Mouse (Mus musculus) MEL (cell line): ENCODE measurements at regions not wholly inside any gene's neighbourhood (a gene's known extent, or its start where the extent isn't known, plus 50 kb on each side); places are given as distances from the start of the nearest gene placed in this dataset.

Experiments
- CTCF ChIP-seq, 3 experiments: IDR thresholded peaks in 2 of 3; conservative IDR thresholded peaks in 1 of 3; 2 replicates each; pipeline ENCODE4 v1.5.1; 2011 to 2012; ENCODE audit warnings: low read length in 3 of 3, low read depth in 2 of 3, mild to moderate bottlenecking in 2 of 3, improper control_type of control experiment in 1 of 3, inconsistent platforms in 1 of 3, mixed read lengths in 1 of 3, moderate library complexity in 1 of 3; ENCODE audit not compliant: control insufficient read depth in 1 of 3, insufficient read depth in 1 of 3, poor library complexity in 1 of 3, severe bottlenecking in 1 of 3
- E2F4 ChIP-seq: IDR thresholded peaks from 2 replicates; pipeline ENCODE4 v1.6.1; 2011; ENCODE audit warnings: low read depth, low read length, improper control_type of control experiment, borderline replicate concordance
- EP300 ChIP-seq, 2 experiments: IDR thresholded peaks; 2 replicates each; pipeline ENCODE4 v1.6.1; 2011; ENCODE audit warnings: improper control_type of control experiment in 2 of 2, low read length in 2 of 2, low read depth in 1 of 2, mild to moderate bottlenecking in 1 of 2
- GATA1 ChIP-seq: IDR thresholded peaks from 2 replicates; pipeline ENCODE4 v1.6.1; 2011; ENCODE audit warnings: low read depth, low read length, improper control_type of control experiment
- MYB ChIP-seq: IDR thresholded peaks from 2 replicates; pipeline ENCODE4 v1.6.1; 2011; ENCODE audit warnings: mild to moderate bottlenecking, low read depth, low read length, improper control_type of control experiment
- NELFE ChIP-seq: IDR thresholded peaks from 2 replicates; pipeline ENCODE4 v1.6.1; 2011; ENCODE audit warnings: low read depth, low read length, improper control_type of control experiment
- POLR2A ChIP-seq, 2 experiments: IDR thresholded peaks; 2 replicates each; pipeline ENCODE4 v1.6.1; 2011 to 2012; ENCODE audit warnings: low read length in 2 of 2, mild to moderate bottlenecking in 2 of 2, control low read depth in 1 of 2, improper control_type of control experiment in 1 of 2, low read depth in 1 of 2, moderate library complexity in 1 of 2; ENCODE audit not compliant: control insufficient read depth in 1 of 2, insufficient read depth in 1 of 2, poor library complexity in 1 of 2
- TAL1 ChIP-seq: IDR thresholded peaks from 2 replicates; pipeline ENCODE4 v1.6.1; 2012; ENCODE audit warnings: mild to moderate bottlenecking, inconsistent platforms, low read length, moderate library complexity, mixed read lengths
- TBP ChIP-seq: IDR thresholded peaks from 2 replicates; pipeline ENCODE4 v1.8.0; 2011; ENCODE audit warnings: low read depth, low read length, improper control_type of control experiment
- USF2 ChIP-seq, 2 experiments: IDR thresholded peaks; 2 replicates each; pipeline ENCODE4 v1.6.1; 2011 to 2012; ENCODE audit warnings: improper control_type of control experiment in 2 of 2, low read length in 2 of 2, borderline replicate concordance in 1 of 2, inconsistent platforms in 1 of 2, low read depth in 1 of 2, mild to moderate bottlenecking in 1 of 2; ENCODE audit not compliant: insufficient read depth in 1 of 2
- ZMIZ1 ChIP-seq: IDR thresholded peaks from 2 replicates; pipeline ENCODE4 v1.6.1; 2012; ENCODE audit warnings: low read depth, mild to moderate bottlenecking, inconsistent platforms, low read length, improper control_type of control experiment, moderate library complexity

- TF ChIP-seq E2F4, result no peak
- TF ChIP-seq POLR2A (IDR thresholded peaks at IDR 0.05; ENCODE audit: control insufficient read depth in 1 of 2, insufficient read depth in 1 of 2, low read depth in 1 of 2, low read length in 2 of 2, poor library complexity in 1 of 2), result no peak
- TF ChIP-seq TBP, result no peak
- no peak for TF ChIP-seq CTCF (IDR thresholded peaks at IDR 0.05 in 2 of 3, conservative IDR thresholded peaks at IDR 0.05 in 1 of 3; ENCODE audit: control insufficient read depth in 1 of 3, insufficient read depth in 1 of 3, low read depth in 2 of 3, low read length in 3 of 3, poor library complexity in 1 of 3, severe bottlenecking in 1 of 3)
- no peak for TF ChIP-seq ZMIZ1
- TF ChIP-seq EP300 (IDR thresholded peaks at IDR 0.05; ENCODE audit: low read depth in 1 of 2, low read length in 2 of 2), result no peak
- TF ChIP-seq NELFE, result no peak
- TF ChIP-seq TAL1, result no peak
- no peak for TF ChIP-seq USF2 (IDR thresholded peaks at IDR 0.05; ENCODE audit: borderline replicate concordance in 1 of 2, insufficient read depth in 1 of 2, low read depth in 1 of 2, low read length in 2 of 2)
- no peak for TF ChIP-seq MYB
- no peak for TF ChIP-seq GATA1
Observed at GRCm38 (mm10) chr13:82949541-82949940, 554.3 kb upstream of the Mef2c start.
